Mouse (Mus musculus) lung, embryonic 16.5 days (tissue): ENCODE data around the gene Gm6337. TPM values are rescaled to one million over a fixed set of nuclear protein-coding genes. Genes with fewer than 3 reads are reported as not detected.
"Not testable (repeated sequence)": the region's sequence is repeated elsewhere in the genome, so short reads cannot be mapped to it uniquely, and the experiment has no call there.

ENCODE experiments used
- ATAC-seq: fragments of 200-750 bp; cut with Nextera tagmentation; 2 replicates; pipeline ENCODE4 v1.8.0; 2017; ENCODE audit warnings: low read depth, mild to moderate bottlenecking, moderate library complexity
- H3K27ac ChIP-seq: fragments of 300-500 bp; sonication (generic); 2 replicates; pipeline ENCODE4 v1.5.1; 2014; ENCODE audit warnings: mild to moderate bottlenecking, control low read depth, low read length
- H3K27me3 ChIP-seq: fragments of 300-500 bp; sonication (generic); 2 replicates; pipeline ENCODE4 v1.6.1; 2014; ENCODE audit warnings: low read depth, low read length, mixed read lengths; ENCODE audit not compliant: control insufficient read depth, insufficient read depth
- H3K36me3 ChIP-seq: fragments of 300-500 bp; sonication (generic); 2 replicates; pipeline ENCODE4 v1.6.1; 2014; ENCODE audit warnings: low read length; ENCODE audit not compliant: control insufficient read depth, insufficient read depth
- H3K4me1 ChIP-seq: fragments of 300-500 bp; sonication (generic); replicated peaks from 2 replicates; pipeline ENCODE4 v1.6.1; 2014; ENCODE audit warnings: low read length, mixed read lengths; ENCODE audit not compliant: control insufficient read depth, insufficient read depth
- H3K4me2 ChIP-seq: fragments of 300-500 bp; sonication (generic); 2 replicates; pipeline ENCODE4 v1.6.1; 2014; ENCODE audit warnings: low read depth, low read length, control low read depth
- H3K4me3 ChIP-seq: fragments of 300-500 bp; sonication (generic); 2 replicates; pipeline ENCODE4 v1.5.1; 2014; ENCODE audit warnings: mild to moderate bottlenecking, low read length, control low read depth
- H3K9ac ChIP-seq: fragments of 300-500 bp; sonication (generic); 2 replicates; pipeline ENCODE4 v1.6.1; 2014; ENCODE audit warnings: low read length, control low read depth
- H3K9me3 ChIP-seq: fragments of 300-500 bp; sonication (generic); 2 replicates; pipeline ENCODE4 v1.6.1; 2016; ENCODE audit warnings: low read length; ENCODE audit not compliant: control insufficient read depth
- WGBS: fragments of 180-500 bp; shearing (Covaris S2); extraction: QIAGEN DNeasy Blood & Tissue Kit; methylation state at CpG from one replicate; pipeline ENCODE4 v1.1.7; 2014; 5-methylcytosine and 5-hydroxymethylcytosine counted together
- polyA plus RNA-seq: library from polyadenylated mRNA; unstranded; fragments of >200 nt; fragmentation: Nextera tagmentation; extraction: Ambion mirVana; gene quantifications from 2 replicates; pipeline ENCODE4 v1.2.1, GENCODE M21; 2015

The Gm6337 gene
- polyA plus RNA-seq: not detected in 2 replicates

GRCm38 (mm10) chr14:6058167-6058566 is at the start of gene Gm6337:
TSS of gene Gm6337 (minus strand) at chr14:6058267.
- H3K9me3 ChIP-seq, H3K9ac ChIP-seq, H3K27ac ChIP-seq, H3K4me2 ChIP-seq, ATAC-seq, H3K36me3 ChIP-seq, H3K4me1 ChIP-seq, H3K4me3 ChIP-seq, H3K27me3 ChIP-seq: not testable (repeated sequence)
- WGBS: 85% methylated on average over 2 of the region's 4 CpGs

- not testable (repeated sequence) for H3K9me3 ChIP-seq, H3K9ac ChIP-seq, H3K27me3 ChIP-seq, ATAC-seq, H3K4me1 ChIP-seq, H3K36me3 ChIP-seq, H3K27ac ChIP-seq, H3K4me3 ChIP-seq
- peak overlapping the region; percentile 46 for H3K4me2 ChIP-seq
- 9% methylated on average over 8 of the region's 9 CpGs for whole genome bisulfite sequencing
Measured at GRCm38 (mm10) chr14:6107500-6107899, 49.4 kb upstream of the Gm6337 start.

DNA sequence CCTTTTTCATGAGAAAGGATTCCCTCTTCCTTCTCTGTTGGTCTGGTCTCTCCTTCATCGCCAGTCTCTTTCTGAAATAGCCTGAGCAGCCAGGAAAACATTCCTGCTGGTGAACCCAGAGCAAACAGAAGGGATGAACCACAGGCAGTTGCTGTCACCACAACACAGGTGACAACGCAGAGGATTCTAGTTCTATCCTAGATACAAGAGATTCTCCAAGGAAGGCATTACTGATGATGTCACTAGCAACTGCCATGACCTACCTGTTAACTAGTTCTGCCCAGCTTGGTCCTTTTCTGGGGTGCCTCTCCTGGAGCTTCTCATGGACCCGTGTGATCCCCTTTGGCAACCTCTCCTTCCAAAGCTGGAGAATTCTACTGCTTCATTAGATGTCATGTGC is 35.8 kb upstream of the Gm6337 start, which contains the start of gene Gm8206:
Gene Gm8206, minus strand, starts transcription at position 101 of the 400 bp plus-strand sequence.
- H3K4me1 ChIP-seq, H3K36me3 ChIP-seq, H3K27me3 ChIP-seq, H3K4me2 ChIP-seq, H3K4me3 ChIP-seq, H3K27ac ChIP-seq, ATAC-seq, H3K9me3 ChIP-seq, H3K9ac ChIP-seq: not testable (repeated sequence)
- WGBS: 84% methylated on average over 2 of the region's 3 CpGs

Other genes starting within 250 kb of the Gm6337 start
- not detected in 2 replicates for gene Gm3424, start 227.9 kb downstream of the Gm6337 start, polyA plus RNA-seq
- 0.13 and 0.24 TPM in 2 replicates for gene Gm8237, start 177.9 kb downstream of the Gm6337 start, polyA plus RNA-seq
- gene Gm3248, start 96.5 kb downstream of the Gm6337 start, polyA plus RNA-seq: 0.49 and 0.68 TPM in 2 replicates
- gene Gm3453, start 79.1 kb downstream of the Gm6337 start, polyA plus RNA-seq: not detected in 2 replicates
- 0.51 and 0.74 TPM in 2 replicates for gene Gm8206, start 35.7 kb upstream of the Gm6337 start, polyA plus RNA-seq
- 1.2 and 1.3 TPM in 2 replicates for gene Gm3468, start 50.4 kb upstream of the Gm6337 start, polyA plus RNA-seq
- gene Gm3476, start 67.5 kb upstream of the Gm6337 start, polyA plus RNA-seq: not detected in 2 replicates
- gene Gm21560, start 161.0 kb upstream of the Gm6337 start, polyA plus RNA-seq: not detected in 2 replicates
- 0.50 and 1.2 TPM in 2 replicates for gene Gm3411, start 229.0 kb upstream of the Gm6337 start, polyA plus RNA-seq
- gene Gm21103, start 246.6 kb upstream of the Gm6337 start, polyA plus RNA-seq: not detected in 2 replicates